Mouse (Mus musculus): Measurements from ENCODE around the gene H2-T24. TPM values are rescaled to one million over a fixed set of nuclear protein-coding genes. Genes with fewer than 3 reads are reported as not detected.
A peak's percentile ranks its signal among the peaks of the same experiment; 100 is the strongest.
"Not testable (repeated sequence)": the region's sequence is repeated elsewhere in the genome, so short reads cannot be mapped to it uniquely, and the experiment has no call there.

The H2-T24 gene
- polyA plus RNA-seq, 1 experiment from 2014 or later: 4.0 TPM

DNA sequence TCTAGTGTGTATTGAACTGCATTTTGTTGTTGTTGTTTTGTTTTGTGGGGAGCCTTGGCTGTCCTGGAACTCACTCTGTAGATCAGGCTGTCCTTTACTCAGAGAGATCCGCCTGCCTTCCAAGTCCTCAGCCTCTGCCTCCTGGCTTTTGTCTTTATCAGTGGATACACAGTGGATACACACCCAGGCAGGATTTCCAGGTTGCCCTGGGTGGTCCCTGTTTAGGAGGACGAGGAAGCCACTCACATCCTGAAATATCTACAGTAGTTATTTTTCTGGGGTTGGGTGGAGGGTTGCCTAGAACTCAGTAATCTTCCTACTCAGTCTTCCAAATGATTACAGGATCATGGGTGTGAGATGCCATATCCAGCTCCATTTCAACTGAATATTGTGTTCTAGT lies 1.4 kb downstream of the H2-T24 start:
- peaks cover 17% of the 10 kb centered on the region for H3K36me3 ChIP-seq
- H3K27ac ChIP-seq: no peak overlapping the region
- no peak for DNase-seq (ENCODE audit: low spot score)
- H3K9me3 ChIP-seq (replicated peaks): no peaks in the 10 kb centered on the region
- peaks cover 4% of the 10 kb centered on the region for H3K4me1 ChIP-seq
- 76% methylated on average over 2 of the region's 2 CpGs for WGBS
- H3K4me3 ChIP-seq: no peak overlapping the region
- no peaks in the 10 kb centered on the region for H3K27me3 ChIP-seq (ENCODE audit: low read depth, poor library complexity, severe bottlenecking)

DNA sequence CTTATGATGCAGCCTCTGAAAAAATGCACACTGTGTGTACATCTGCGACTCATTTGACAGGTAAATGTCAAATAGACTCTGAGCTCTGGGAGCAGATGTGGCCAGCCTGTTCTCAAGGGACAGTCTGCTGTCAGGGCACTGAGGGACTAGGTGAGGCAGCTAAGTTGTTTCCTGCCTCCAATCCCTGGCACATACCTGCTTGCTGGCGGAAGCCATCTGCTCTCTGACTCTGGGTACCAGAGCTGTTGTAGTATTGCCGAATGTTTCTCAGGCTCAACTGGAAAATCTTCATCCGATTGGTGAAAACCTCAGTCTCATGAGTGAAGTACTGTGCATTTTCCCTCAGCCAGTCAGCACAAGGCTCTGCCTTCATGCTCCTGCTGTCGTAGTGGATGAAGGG lies 3.3 kb downstream of the H2-T24 start:
- 91% methylated on average over 5 of the region's 5 CpGs for WGBS
- Histone ChIP-seq H3K4me3 (no peak overlapping the region), H3K4me1 (peaks cover 4% of the 10 kb centered on the region), H3K9me3 (replicated peaks) (no peaks in the 10 kb centered on the region), H3K27ac (no peak overlapping the region), H3K36me3 (peaks cover 17% of the 10 kb centered on the region), H3K27me3 (ENCODE audit: low read depth, poor library complexity, severe bottlenecking) (no peaks in the 10 kb centered on the region)
- DNase-seq (ENCODE audit: low spot score): no peak

DNA sequence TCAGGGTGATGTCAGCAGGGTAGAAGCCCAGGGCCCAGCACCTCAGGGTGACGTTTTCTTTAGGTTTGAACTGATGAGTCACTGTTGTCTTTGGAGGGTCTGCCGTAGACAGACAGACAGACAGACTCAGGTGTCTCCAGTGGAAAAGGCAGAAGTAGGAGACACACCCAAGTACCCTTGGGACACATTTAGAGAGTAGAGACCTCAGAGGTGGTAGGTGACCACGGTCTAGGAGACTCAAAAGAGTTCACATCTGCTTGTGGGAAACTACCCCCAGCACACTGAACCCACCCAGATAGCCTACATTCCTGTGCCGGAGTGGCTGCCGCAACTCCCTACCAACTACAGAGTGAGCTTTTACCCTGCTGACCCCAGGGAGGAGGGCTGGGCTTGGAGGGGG lies 5.4 kb downstream of the H2-T24 start:
- no peak for DNase-seq (ENCODE audit: low spot score)
- Histone ChIP-seq H3K4me1 (no peaks in the 10 kb centered on the region), H3K27me3 (ENCODE audit: low read depth, poor library complexity, severe bottlenecking) (no peaks in the 10 kb centered on the region), H3K9me3 (replicated peaks) (no peaks in the 10 kb centered on the region), H3K27ac (no peak overlapping the region), H3K36me3 (peaks cover 17% of the 10 kb centered on the region), H3K4me3 (no peak overlapping the region)
- WGBS: 94% methylated on average over 5 of the region's 5 CpGs

DNA sequence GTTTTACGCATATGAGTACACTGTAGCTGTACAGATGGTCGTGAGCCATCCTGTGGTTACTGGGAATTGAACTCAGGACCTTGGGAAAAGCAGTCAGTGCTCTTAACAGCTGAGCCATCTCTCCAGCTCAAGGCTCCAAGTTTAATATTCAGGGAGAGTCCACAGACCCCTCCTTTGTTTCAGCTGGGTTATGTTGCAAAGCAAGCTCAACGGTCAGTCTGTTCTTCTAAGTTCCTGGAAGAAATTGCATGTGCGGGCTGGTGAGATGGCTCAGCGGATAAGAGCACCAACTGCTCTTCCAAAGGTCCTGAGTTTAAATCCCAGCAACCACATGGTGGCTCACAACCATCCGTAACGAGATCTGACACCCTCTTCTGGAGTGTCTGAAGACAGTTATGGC lies 16.0 kb downstream of the H2-T24 start:
- not testable (repeated sequence) for DNase-seq (ENCODE audit: low spot score); H3K27me3 ChIP-seq (ENCODE audit: low read depth, poor library complexity, severe bottlenecking); H3K4me1 ChIP-seq; H3K4me3 ChIP-seq; H3K9me3 ChIP-seq (replicated peaks); H3K27ac ChIP-seq
- WGBS: 95% methylated on average over 7 of the region's 7 CpGs
- H3K36me3 ChIP-seq: peaks cover 10% of the 10 kb centered on the region

DNA sequence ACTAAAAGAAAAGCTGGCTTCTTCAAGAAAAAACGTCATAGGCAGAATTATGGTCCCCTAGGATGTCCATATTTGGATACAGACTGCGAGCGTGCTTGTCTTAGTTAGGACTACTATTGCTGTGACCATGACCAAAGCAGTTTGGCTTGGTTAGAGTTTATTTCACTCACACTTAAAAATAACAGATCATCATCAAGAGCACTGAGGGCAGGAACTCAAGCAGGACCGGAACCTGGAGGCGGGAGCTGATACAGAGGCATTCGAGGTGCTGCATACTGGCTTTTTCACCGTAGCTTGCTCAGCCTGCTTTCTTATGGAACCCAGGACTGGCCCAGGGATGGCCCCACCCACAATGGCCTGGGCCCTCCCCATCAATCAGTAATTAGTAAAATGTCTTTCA lies 17.0 kb downstream of the H2-T24 start:
- DNase-seq (ENCODE audit: low spot score): no peak
- no peak overlapping the region for H3K27ac ChIP-seq
- WGBS: 93% methylated on average over 7 of the region's 7 CpGs
- H3K27me3 ChIP-seq (ENCODE audit: low read depth, poor library complexity, severe bottlenecking): no peaks in the 10 kb centered on the region
- H3K36me3 ChIP-seq: peaks cover 10% of the 10 kb centered on the region
- no peak overlapping the region for H3K4me3 ChIP-seq
- no peaks in the 10 kb centered on the region for H3K4me1 ChIP-seq
- no peaks in the 10 kb centered on the region for H3K9me3 ChIP-seq (replicated peaks)

DNA sequence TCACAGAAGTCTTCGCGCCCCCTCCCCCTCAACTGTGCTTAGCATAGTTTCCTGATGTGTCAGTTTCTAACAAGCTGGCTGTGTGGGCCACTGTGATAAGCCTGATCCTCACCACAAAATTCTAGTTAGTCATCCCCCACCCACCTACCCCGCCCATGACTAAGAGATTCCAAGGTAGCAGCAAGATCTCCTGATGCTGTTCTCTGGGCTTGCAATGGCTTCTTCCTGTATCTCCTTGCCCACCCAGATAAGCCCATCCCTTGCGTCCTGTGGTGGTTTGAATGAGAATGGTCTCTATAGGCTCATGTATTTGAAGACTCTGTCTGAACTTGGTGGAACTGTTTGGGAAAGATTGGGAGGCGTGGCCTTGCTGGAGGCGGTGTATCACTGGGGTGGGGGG lies 18.4 kb downstream of the H2-T24 start:
- no peaks in the 10 kb centered on the region for H3K9me3 ChIP-seq (replicated peaks)
- H3K4me1 ChIP-seq: peaks cover 8% of the 10 kb centered on the region
- H3K36me3 ChIP-seq: peaks cover 10% of the 10 kb centered on the region
- no peaks in the 10 kb centered on the region for H3K27me3 ChIP-seq (ENCODE audit: low read depth, poor library complexity, severe bottlenecking)
- H3K4me3 ChIP-seq: no peak overlapping the region
- DNase-seq (ENCODE audit: low spot score): no peak
- no peak overlapping the region for H3K27ac ChIP-seq
- WGBS: 97% methylated on average over 6 of the region's 6 CpGs

DNA sequence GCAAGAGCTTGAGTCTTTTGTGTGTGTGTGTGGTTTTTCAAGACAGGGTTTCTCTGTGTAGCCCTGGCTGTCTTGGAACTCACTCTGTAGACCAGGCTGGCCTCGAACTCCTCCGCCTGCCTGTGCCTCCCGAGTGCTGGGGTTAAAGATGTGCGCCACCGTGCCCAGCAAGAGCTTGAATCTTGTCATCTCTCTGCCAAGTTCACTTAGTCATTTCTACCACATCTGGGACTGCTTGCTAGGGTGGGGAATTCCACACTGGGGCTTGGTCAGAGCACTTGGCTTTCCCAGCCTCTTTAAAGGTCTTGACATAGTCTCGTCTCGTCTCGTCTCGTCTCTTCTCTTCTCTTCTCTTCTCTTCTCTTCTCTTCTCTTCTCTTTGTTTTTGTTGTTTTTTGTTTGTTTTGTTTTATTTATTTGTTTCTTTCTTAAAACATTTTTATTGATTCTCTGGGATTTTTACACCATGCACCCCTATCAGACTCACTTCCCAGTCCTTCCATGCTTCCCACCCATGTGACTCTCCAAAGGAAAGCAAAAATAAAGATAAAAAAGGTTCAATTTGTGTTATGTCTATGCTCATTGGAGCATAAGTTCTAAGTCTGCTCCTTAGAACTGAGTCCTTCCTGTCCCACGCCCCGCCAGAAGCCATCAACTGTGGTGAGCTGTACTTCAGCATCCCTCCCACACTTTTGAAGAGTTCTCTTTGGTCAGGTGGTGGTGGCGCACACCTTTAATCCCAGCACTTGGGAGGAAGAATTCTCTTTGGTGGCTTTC lies 19.1 kb downstream of the H2-T24 start:
- Histone ChIP-seq H3K4me1 (peaks cover 8% of the 10 kb centered on the region), H3K36me3 (peaks cover 4% of the 10 kb centered on the region; the same call in 1 of the 2 replicates), H3K4me3 (no peak overlapping the region), H3K9me3 (replicated peaks) (no peaks in the 10 kb centered on the region), H3K27me3 (ENCODE audit: low read depth, poor library complexity, severe bottlenecking) (no peaks in the 10 kb centered on the region), H3K27ac (no peak overlapping the region)
- no peak for DNase-seq (ENCODE audit: low spot score)
- WGBS: 96% methylated on average over 12 of the region's 12 CpGs

DNA sequence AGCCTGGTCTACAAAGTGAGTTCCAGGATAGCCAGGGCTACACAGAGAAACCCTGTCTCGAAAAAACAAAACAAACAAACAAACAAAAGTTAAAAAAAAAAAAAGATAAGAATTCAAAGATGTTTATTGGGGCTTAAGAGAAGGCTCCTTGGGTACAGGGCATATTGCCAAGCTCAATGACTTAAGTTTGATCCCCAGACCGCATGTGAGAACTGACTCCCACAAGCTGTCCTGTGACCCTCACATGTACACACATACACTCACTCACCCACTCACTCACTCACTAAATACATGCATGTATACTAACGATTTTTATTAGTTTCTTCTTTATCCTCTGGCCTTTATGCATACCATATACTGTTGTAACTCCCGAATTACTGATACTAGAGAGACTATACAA lies 20.0 kb downstream of the H2-T24 start:
- Histone ChIP-seq H3K36me3 (no peaks in the 10 kb centered on the region), H3K9me3 (replicated peaks) (no peaks in the 10 kb centered on the region), H3K4me1 (peaks cover 11% of the 10 kb centered on the region), H3K27ac (no peak overlapping the region), H3K27me3 (ENCODE audit: low read depth, poor library complexity, severe bottlenecking) (no peaks in the 10 kb centered on the region), H3K4me3 (no peak overlapping the region)
- 95% methylated on average over 4 of the region's 4 CpGs for WGBS
- DNase-seq (ENCODE audit: low spot score): no peak

DNA sequence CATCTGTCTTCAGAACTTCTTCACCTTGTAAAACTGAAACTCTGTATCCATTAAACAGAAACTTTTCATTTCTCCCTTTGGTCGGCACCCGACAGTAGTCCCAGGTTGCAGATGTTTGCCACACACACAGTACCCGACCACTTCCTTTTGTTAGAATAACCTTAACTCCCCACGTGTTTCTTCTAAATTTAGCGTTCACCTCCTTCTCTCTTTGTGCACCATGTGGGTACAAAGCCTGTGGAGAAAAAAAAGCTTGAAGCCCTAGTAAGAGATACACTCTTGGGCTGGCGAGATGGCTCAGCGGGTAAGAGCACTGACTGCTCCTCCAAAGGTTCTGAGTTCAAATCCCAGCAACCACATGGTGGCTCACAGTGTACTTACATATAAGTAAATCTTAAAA lies 21.0 kb downstream of the H2-T24 start:
- no peak overlapping the region for H3K4me3 ChIP-seq
- H3K4me1 ChIP-seq: peaks cover 16% of the 10 kb centered on the region
- no peaks in the 10 kb centered on the region for H3K36me3 ChIP-seq
- no peaks in the 10 kb centered on the region for H3K27me3 ChIP-seq (ENCODE audit: low read depth, poor library complexity, severe bottlenecking)
- no peaks in the 10 kb centered on the region for H3K9me3 ChIP-seq (replicated peaks)
- H3K27ac ChIP-seq: no peak overlapping the region
- WGBS: 93% methylated on average over 7 of the region's 7 CpGs
- DNase-seq (ENCODE audit: low spot score): no peak

DNA sequence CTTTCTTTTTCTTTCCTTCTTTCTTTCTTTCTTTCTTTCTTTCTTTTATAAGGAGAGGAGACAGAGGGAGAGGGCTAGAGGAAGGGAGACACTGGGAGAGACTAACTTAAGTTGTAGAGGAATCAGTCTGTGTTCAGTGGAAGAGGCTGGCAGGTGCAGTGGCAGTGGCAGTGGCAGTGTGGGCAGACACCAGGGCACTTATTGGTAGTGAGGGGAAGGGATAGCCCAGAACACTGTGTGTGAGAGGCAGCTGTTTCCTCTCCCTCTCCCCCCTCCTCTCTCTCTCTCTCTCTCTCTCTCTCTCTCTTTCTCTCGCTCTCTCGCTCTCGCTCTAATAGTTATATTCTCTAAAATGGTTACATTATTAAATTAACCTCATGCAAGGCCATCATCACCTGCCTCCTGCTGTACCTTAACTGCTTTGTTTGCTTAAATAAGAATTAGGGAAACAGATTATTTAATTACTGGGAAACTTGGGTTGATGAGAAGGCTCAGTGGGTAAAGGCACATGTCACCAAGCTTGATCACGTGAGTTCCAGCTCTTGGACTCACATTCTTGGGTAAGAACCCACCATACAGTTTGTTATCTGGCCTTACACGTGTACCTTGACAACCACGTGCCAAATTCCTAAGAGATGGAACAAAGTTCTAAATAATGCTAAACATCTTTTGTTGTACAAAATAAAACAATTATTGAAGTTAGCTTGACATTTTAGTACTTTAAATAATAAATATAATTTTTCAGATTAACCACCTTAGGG lies 21.6 kb downstream of the H2-T24 start:
- H3K9me3 ChIP-seq (replicated peaks): no peaks in the 10 kb centered on the region
- no peak overlapping the region for H3K27ac ChIP-seq
- WGBS: 90% methylated on average over 6 of the region's 6 CpGs
- peaks cover 16% of the 10 kb centered on the region for H3K4me1 ChIP-seq
- H3K36me3 ChIP-seq: no peaks in the 10 kb centered on the region
- H3K4me3 ChIP-seq: no peak overlapping the region
- H3K27me3 ChIP-seq (ENCODE audit: low read depth, poor library complexity, severe bottlenecking): no peaks in the 10 kb centered on the region
- no peak for DNase-seq (ENCODE audit: low spot score)

DNA sequence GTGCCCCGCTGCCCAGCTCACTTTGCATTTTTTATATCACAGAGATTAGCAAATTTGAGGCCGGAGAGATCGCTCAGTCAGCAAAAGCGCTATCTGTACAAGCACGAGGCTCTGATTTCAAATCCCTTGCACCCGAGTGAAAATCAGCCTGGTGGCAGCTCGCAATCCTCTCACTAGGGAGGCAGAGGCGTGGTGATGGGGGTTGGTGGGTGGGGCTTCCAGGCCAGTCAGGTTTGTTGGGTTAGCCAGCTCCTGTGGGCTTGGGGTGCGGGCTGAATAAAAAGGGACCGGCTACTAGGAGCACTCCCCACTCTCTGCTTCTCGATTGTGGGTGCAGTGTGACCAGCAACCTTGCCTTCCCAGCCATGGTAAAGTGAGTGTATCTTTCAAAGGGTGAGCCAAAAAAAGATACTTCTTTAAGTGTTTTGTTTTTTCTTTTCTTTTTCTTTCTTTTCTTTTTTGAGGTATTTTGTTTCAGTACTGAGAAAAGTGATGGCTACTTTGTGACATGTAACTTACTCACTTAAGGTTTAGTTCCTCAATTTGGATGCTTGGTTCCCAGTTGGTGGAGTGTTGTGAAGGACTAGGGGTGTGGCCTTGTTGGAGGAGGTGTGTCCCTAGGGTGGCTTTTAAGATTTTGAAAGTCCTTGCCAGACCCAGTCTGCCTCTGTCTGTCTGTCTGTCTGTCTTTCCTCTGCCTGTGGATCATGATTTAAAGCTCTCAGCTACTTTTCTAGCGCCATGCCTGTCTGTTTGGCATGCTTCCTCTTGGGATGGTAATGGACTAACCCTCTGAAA lies 22.4 kb downstream of the H2-T24 start:
- H3K4me3 ChIP-seq: no peak overlapping the region
- no peak for DNase-seq (ENCODE audit: low spot score)
- no peaks in the 10 kb centered on the region for H3K27me3 ChIP-seq (ENCODE audit: low read depth, poor library complexity, severe bottlenecking)
- H3K36me3 ChIP-seq: no peaks in the 10 kb centered on the region
- H3K4me1 ChIP-seq: peaks cover 16% of the 10 kb centered on the region
- H3K9me3 ChIP-seq (replicated peaks): no peaks in the 10 kb centered on the region
- no peak overlapping the region for H3K27ac ChIP-seq
- WGBS: 60% methylated on average over 12 of the region's 12 CpGs

DNA sequence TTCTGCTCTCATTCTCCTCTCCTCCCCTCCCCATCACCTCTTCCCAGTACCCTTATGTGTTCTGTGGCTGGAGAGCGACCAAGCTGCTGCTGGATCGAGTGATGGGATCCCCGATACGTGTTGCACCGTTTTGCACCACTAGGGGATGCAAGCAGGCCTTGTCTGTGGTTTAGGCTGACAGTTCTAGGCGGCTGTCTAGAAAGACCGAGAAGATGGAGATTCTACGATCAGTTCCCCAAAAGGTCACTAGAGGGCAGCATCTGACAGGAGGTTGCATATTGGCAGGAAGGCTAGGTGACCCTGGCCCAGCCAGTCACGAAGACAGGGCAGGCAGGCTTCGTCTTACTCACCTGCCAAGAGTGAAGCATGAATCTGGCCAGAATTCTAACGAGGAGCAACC lies 23.4 kb downstream of the H2-T24 start:
- peaks cover 16% of the 10 kb centered on the region for H3K4me1 ChIP-seq
- H3K27me3 ChIP-seq (ENCODE audit: low read depth, poor library complexity, severe bottlenecking): no peaks in the 10 kb centered on the region
- H3K9me3 ChIP-seq (replicated peaks): no peaks in the 10 kb centered on the region
- peak; percentile 93 for DNase-seq (ENCODE audit: low spot score)
- no peak overlapping the region for H3K4me3 ChIP-seq
- H3K36me3 ChIP-seq: no peaks in the 10 kb centered on the region
- H3K27ac ChIP-seq: no peak overlapping the region
- 7% methylated on average over 11 of the region's 11 CpGs for WGBS

DNA sequence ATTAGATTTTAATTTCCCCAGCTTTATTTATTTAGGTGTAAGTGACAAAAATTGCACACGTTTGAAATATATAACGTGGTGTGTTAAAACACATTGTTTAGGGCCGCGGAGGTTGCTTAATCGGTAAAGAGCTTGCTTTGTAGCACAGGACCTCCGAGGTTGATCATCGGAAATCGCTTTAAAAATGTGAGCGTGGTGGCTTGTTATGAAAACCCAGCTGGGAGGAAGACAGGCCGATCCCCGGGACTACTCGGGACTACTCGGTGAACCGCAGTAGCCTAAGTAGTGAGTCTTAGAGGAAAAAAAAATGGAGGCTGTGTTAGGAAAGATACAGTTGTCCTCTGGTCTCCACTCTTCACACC lies 25.5 kb downstream of the H2-T24 start:
- 4% methylated on average over 14 of the region's 14 CpGs for WGBS
- peaks cover 2% of the 10 kb centered on the region; the same call in 1 of the 2 replicates for H3K36me3 ChIP-seq
- H3K27me3 ChIP-seq (ENCODE audit: low read depth, poor library complexity, severe bottlenecking): no peaks in the 10 kb centered on the region
- H3K4me1 ChIP-seq: peaks cover 16% of the 10 kb centered on the region
- H3K27ac ChIP-seq: peak overlapping the region; percentile 72
- H3K9me3 ChIP-seq (replicated peaks): no peaks in the 10 kb centered on the region
- peak overlapping the region; percentile 64 for H3K4me3 ChIP-seq
- peak; percentile 32 for DNase-seq (ENCODE audit: low spot score)
